Mouse (Mus musculus) limb, embryonic 10.5 days (tissue): Measurements from ENCODE around the gene Lrrtm3. TPM values are rescaled to one million over a fixed set of nuclear protein-coding genes. Genes with fewer than 3 reads are reported as not detected.

Experiments
- DNase-seq: peaks from one replicate; pipeline ENCODE4 v3.0.0-alpha.2; 2017; ENCODE audit warnings: low spot score
- H3K27ac ChIP-seq: fragments of 300-500 bp; sonication (generic); 2 replicates; pipeline ENCODE4 v1.5.1; 2016; ENCODE audit warnings: mild to moderate bottlenecking
- H3K27me3 ChIP-seq: fragments of 300-500 bp; sonication (generic); 2 replicates; pipeline ENCODE4 v1.6.1; 2016; ENCODE audit warnings: low read depth, mild to moderate bottlenecking; ENCODE audit not compliant: poor library complexity, severe bottlenecking
- H3K36me3 ChIP-seq: fragments of 300-500 bp; sonication (generic); 2 replicates; pipeline ENCODE4 v1.6.1; 2016; ENCODE audit warnings: mild to moderate bottlenecking, moderate library complexity
- H3K4me1 ChIP-seq: fragments of 300-500 bp; sonication (generic); 2 replicates; pipeline ENCODE4 v1.6.1; 2016
- H3K4me3 ChIP-seq: fragments of 300-500 bp; sonication (generic); 2 replicates; pipeline ENCODE4 v1.5.1; 2016; ENCODE audit warnings: mild to moderate bottlenecking, moderate library complexity
- H3K9me3 ChIP-seq: fragments of 300-500 bp; sonication (generic); replicated peaks from 2 replicates; pipeline ENCODE4 v1.6.1; 2016; ENCODE audit warnings: mild to moderate bottlenecking
- WGBS: fragments of 180-500 bp; shearing (Covaris S2); methylation state at CpG from one replicate; pipeline ENCODE4 v1.1.7; 2016; 5-methylcytosine and 5-hydroxymethylcytosine counted together
- polyA plus RNA-seq: library from polyadenylated mRNA; unstranded; fragments of >200 nt; fragmentation: Nextera tagmentation; extraction: Ambion mirVana; gene quantifications from 2 replicates; pipeline ENCODE4 v1.2.1, GENCODE M21; 2016

Lrrtm3 gene
- polyA plus RNA-seq, 1 experiment from 2014 or later, result 0.53 TPM

- Histone ChIP-seq H3K4me1 (no peaks in the 10 kb centered on the region), H3K27me3 (no peaks in the 10 kb centered on the region), H3K27ac (no peak overlapping the region), H3K4me3 (no peak overlapping the region), H3K9me3 (no peaks in the 10 kb centered on the region), H3K36me3 (no peaks in the 10 kb centered on the region)
- no peak for DNase-seq
- 67% methylated on average over 3 of the region's 3 CpGs for WGBS
Measured at GRCm38 (mm10) chr10:63945534-63945933, 144.5 kb downstream of the Lrrtm3 start.

- H3K4me3 ChIP-seq, result no peak overlapping the region
- 84% methylated on average over 5 of the region's 5 CpGs for WGBS
- no peaks in the 10 kb centered on the region for H3K4me1 ChIP-seq
- H3K9me3 ChIP-seq, result no peaks in the 10 kb centered on the region
- no peaks in the 10 kb centered on the region for H3K36me3 ChIP-seq
- DNase-seq, result no peak
- no peak overlapping the region for H3K27ac ChIP-seq
- H3K27me3 ChIP-seq, result no peaks in the 10 kb centered on the region
Measured at GRCm38 (mm10) chr10:63933946-63934345, 156.1 kb downstream of the Lrrtm3 start.

GRCm38 (mm10) chr10:63927334-63927733 lies 162.7 kb downstream of the Lrrtm3 start, which contains the start of gene Gm10118:
Gene Gm10118, minus strand, starts transcription at chr10:63927434.
- no peak within 1 kb of the TSS for H3K27ac ChIP-seq
- no peaks in the 10 kb centered on the region for H3K36me3 ChIP-seq
- DNase-seq, result no peak
- H3K9me3 ChIP-seq, result no peaks in the 10 kb centered on the region
- no peak within 1 kb of the TSS for H3K4me3 ChIP-seq
- H3K4me1 ChIP-seq, result no peaks in the 10 kb centered on the region
- H3K27me3 ChIP-seq, result no peaks in the 10 kb centered on the region

GRCm38 (mm10) chr10:63908878-63909277 lies 181.2 kb downstream of the Lrrtm3 start:
- Histone ChIP-seq H3K27me3 (no peaks in the 10 kb centered on the region), H3K36me3 (no peaks in the 10 kb centered on the region), H3K4me3 (no peak overlapping the region), H3K4me1 (peaks cover 3% of the 10 kb centered on the region; the same call in 1 of the 2 replicates), H3K27ac (no peak overlapping the region), H3K9me3 (no peaks in the 10 kb centered on the region)
- DNase-seq, result no peak

GRCm38 (mm10) chr10:63899891-63900290 lies 190.2 kb downstream of the Lrrtm3 start:
- no peak for DNase-seq
- Histone ChIP-seq H3K4me3 (no peak overlapping the region), H3K4me1 (no peaks in the 10 kb centered on the region), H3K27ac (no peak overlapping the region), H3K27me3 (no peaks in the 10 kb centered on the region), H3K36me3 (no peaks in the 10 kb centered on the region), H3K9me3 (no peaks in the 10 kb centered on the region)

- H3K4me3 ChIP-seq, result no peak overlapping the region
- H3K36me3 ChIP-seq, result no peaks in the 10 kb centered on the region
- no peak for DNase-seq
- H3K4me1 ChIP-seq, result no peaks in the 10 kb centered on the region
- 94% methylated on average over 5 of the region's 5 CpGs for WGBS
- H3K27ac ChIP-seq, result no peak overlapping the region
- no peaks in the 10 kb centered on the region for H3K27me3 ChIP-seq
- H3K9me3 ChIP-seq, result no peaks in the 10 kb centered on the region
Measured at GRCm38 (mm10) chr10:63894612-63895011, 195.5 kb downstream of the Lrrtm3 start.

GRCm38 (mm10) chr10:63886449-63887088 lies 203.5 kb downstream of the Lrrtm3 start:
- 86% methylated on average over 23 of the region's 23 CpGs for WGBS
- H3K27ac ChIP-seq, result no peak overlapping the region
- no peak for DNase-seq

GRCm38 (mm10) chr10:63880462-63880903 lies 209.6 kb downstream of the Lrrtm3 start:
- no peaks in the 10 kb centered on the region for H3K36me3 ChIP-seq
- no peaks in the 10 kb centered on the region for H3K4me1 ChIP-seq
- H3K9me3 ChIP-seq, result no peaks in the 10 kb centered on the region
- H3K27me3 ChIP-seq, result no peaks in the 10 kb centered on the region
- 90% methylated on average over 5 of the region's 5 CpGs for WGBS
- no peak for DNase-seq
- H3K27ac ChIP-seq, result no peak overlapping the region
- no peak overlapping the region for H3K4me3 ChIP-seq

More at GRCm38 (mm10) chr10:63886449-63887088, 203.5 kb downstream of the Lrrtm3 start:
- no peaks in the 10 kb centered on the region for H3K36me3 ChIP-seq
- H3K4me3 ChIP-seq, result no peak overlapping the region
- no peaks in the 10 kb centered on the region for H3K27me3 ChIP-seq
- no peaks in the 10 kb centered on the region for H3K4me1 ChIP-seq
- no peaks in the 10 kb centered on the region for H3K9me3 ChIP-seq

Other genes with a start within 250 kb of the Lrrtm3 start
- gene Gm10118, start 162.8 kb downstream of the Lrrtm3 start, polyA plus RNA-seq, result not detected in 2 replicates